Mouse (Mus musculus): ENCODE results near the gene Osbpl11. TPM values are rescaled to one million over a fixed set of nuclear protein-coding genes. Genes with fewer than 3 reads are reported as not detected.

Osbpl11 gene
- total and polyA plus RNA-seq, 2 experiments from 2014 or later, result 10.4 to 20.3 TPM

- 88% methylated on average over 6 of the region's 6 CpGs for WGBS
- peaks cover 2% of the 10 kb centered on the region; the same call in 1 of the 2 replicates for H3K4me1 ChIP-seq (ENCODE audit: control insufficient read depth, insufficient read depth)
- no peaks in the 10 kb centered on the region for H3K9me3 ChIP-seq (replicated peaks; ENCODE audit: control insufficient read depth, low read length)
- H3K4me3 ChIP-seq (ENCODE audit: low read depth, low read length), result no peak overlapping the region
- H3K9ac ChIP-seq (replicated peaks; ENCODE audit: low read depth, low read length), result no peak overlapping the region
- ATAC-seq (ENCODE audit: insufficient read depth, low read depth) (no peak), DNase-seq (ENCODE audit: low spot score) (no peak)
- peak; percentile 29 for TF ChIP-seq CTCF (IDR thresholded peaks at IDR 0.05; ENCODE audit: low read depth)
- TF ChIP-seq EP300 (IDR thresholded peaks at IDR 0.05; ENCODE audit: low read depth), result no peak
- H3K36me3 ChIP-seq (replicated peaks; ENCODE audit: control insufficient read depth, insufficient read depth, low read length), result peaks cover 43% of the 10 kb centered on the region
- no peak overlapping the region for H3K27ac ChIP-seq (ENCODE audit: low read depth)
- H3K27me3 ChIP-seq (ENCODE audit: control insufficient read depth, insufficient read depth, low read length), result no peaks in the 10 kb centered on the region
- H3K4me2 ChIP-seq (ENCODE audit: low read depth, low read length), result no peak overlapping the region
These were observed 59.3 kb downstream of the Osbpl11 start for GRCm38 (mm10) chr16:33244136-33244691.

- Histone ChIP-seq H3K4me3 (ENCODE audit: low read depth, low read length) (no peak overlapping the region), H3K9ac (replicated peaks; ENCODE audit: low read depth, low read length) (no peak overlapping the region), H3K27me3 (ENCODE audit: control insufficient read depth, insufficient read depth, low read length) (no peaks in the 10 kb centered on the region), H3K4me2 (ENCODE audit: low read depth, low read length) (no peak overlapping the region), H3K4me1 (ENCODE audit: control insufficient read depth, insufficient read depth) (peaks cover 2% of the 10 kb centered on the region; the same call in 1 of the 2 replicates), H3K27ac (ENCODE audit: low read depth) (no peak overlapping the region), H3K9me3 (replicated peaks; ENCODE audit: control insufficient read depth, low read length) (no peaks in the 10 kb centered on the region), H3K36me3 (replicated peaks; ENCODE audit: control insufficient read depth, insufficient read depth, low read length) (peaks cover 36% of the 10 kb centered on the region)
- DNase-seq (ENCODE audit: low spot score) (no peak), ATAC-seq (ENCODE audit: insufficient read depth, low read depth) (no peak)
- WGBS, result 89% methylated on average over 9 of the region's 9 CpGs
- TF ChIP-seq CTCF (IDR thresholded peaks at IDR 0.05; ENCODE audit: low read depth) (no peak), EP300 (IDR thresholded peaks at IDR 0.05; ENCODE audit: low read depth) (no peak)
These were observed 60.1 kb downstream of the Osbpl11 start for GRCm38 (mm10) chr16:33244933-33245470.

GRCm38 (mm10) chr16:33246526-33246925, 61.7 kb downstream of the Osbpl11 start:
- TF ChIP-seq CTCF (IDR thresholded peaks at IDR 0.05; ENCODE audit: low read depth) (no peak), EP300 (IDR thresholded peaks at IDR 0.05; ENCODE audit: low read depth) (no peak)
- Histone ChIP-seq H3K27me3 (ENCODE audit: control insufficient read depth, insufficient read depth, low read length) (no peaks in the 10 kb centered on the region), H3K36me3 (replicated peaks; ENCODE audit: control insufficient read depth, insufficient read depth, low read length) (peaks cover 23% of the 10 kb centered on the region), H3K4me2 (ENCODE audit: low read depth, low read length) (no peak overlapping the region), H3K9ac (replicated peaks; ENCODE audit: low read depth, low read length) (no peak overlapping the region), H3K4me1 (ENCODE audit: control insufficient read depth, insufficient read depth) (peaks cover 8% of the 10 kb centered on the region; the same call in 1 of the 2 replicates), H3K4me3 (ENCODE audit: low read depth, low read length) (no peak overlapping the region), H3K27ac (ENCODE audit: low read depth) (no peak overlapping the region), H3K9me3 (replicated peaks; ENCODE audit: control insufficient read depth, low read length) (no peaks in the 10 kb centered on the region)
- ATAC-seq (ENCODE audit: insufficient read depth, low read depth) (no peak), DNase-seq (ENCODE audit: low spot score) (no peak)
- 89% methylated on average over 5 of the region's 5 CpGs for WGBS

GRCm38 (mm10) chr16:33247006-33247405, 62.1 kb downstream of the Osbpl11 start:
- ATAC-seq (ENCODE audit: insufficient read depth, low read depth), result no peak
- Histone ChIP-seq H3K9ac (replicated peaks; ENCODE audit: low read depth, low read length) (no peak overlapping the region), H3K27ac (ENCODE audit: low read depth) (no peak overlapping the region), H3K4me1 (ENCODE audit: control insufficient read depth, insufficient read depth) (peaks cover 9% of the 10 kb centered on the region; the same call in 1 of the 2 replicates), H3K4me3 (ENCODE audit: low read depth, low read length) (no peak overlapping the region), H3K27me3 (ENCODE audit: control insufficient read depth, insufficient read depth, low read length) (no peaks in the 10 kb centered on the region), H3K4me2 (ENCODE audit: low read depth, low read length) (no peak overlapping the region), H3K36me3 (replicated peaks; ENCODE audit: control insufficient read depth, insufficient read depth, low read length) (peaks cover 18% of the 10 kb centered on the region), H3K9me3 (replicated peaks; ENCODE audit: control insufficient read depth, low read length) (no peaks in the 10 kb centered on the region)
- no peak for DNase-seq (ENCODE audit: low spot score)
- WGBS, result 78% methylated on average over 2 of the region's 2 CpGs
- no peak for TF ChIP-seq EP300 (IDR thresholded peaks at IDR 0.05; ENCODE audit: low read depth)
- no peak for TF ChIP-seq CTCF (IDR thresholded peaks at IDR 0.05; ENCODE audit: low read depth)

- Histone ChIP-seq H3K4me2 (ENCODE audit: low read depth, low read length) (peak overlapping the region; percentile 72), H3K4me1 (ENCODE audit: control insufficient read depth, insufficient read depth) (peaks cover 19% of the 10 kb centered on the region), H3K27ac (ENCODE audit: low read depth) (peak overlapping the region; percentile 88), H3K9me3 (replicated peaks; ENCODE audit: control insufficient read depth, low read length) (no peaks in the 10 kb centered on the region), H3K9ac (replicated peaks; ENCODE audit: low read depth, low read length) (peak overlapping the region; percentile 97), H3K36me3 (replicated peaks; ENCODE audit: control insufficient read depth, insufficient read depth, low read length) (no peaks in the 10 kb centered on the region), H3K4me3 (ENCODE audit: low read depth, low read length) (peak overlapping the region; percentile 96), H3K27me3 (ENCODE audit: control insufficient read depth, insufficient read depth, low read length) (no peaks in the 10 kb centered on the region)
- 15% methylated on average over 9 of the region's 9 CpGs for WGBS
- peak; percentile 39 for DNase-seq (ENCODE audit: low spot score)
- no peak for TF ChIP-seq CTCF (IDR thresholded peaks at IDR 0.05; ENCODE audit: low read depth)
- no peak for TF ChIP-seq EP300 (IDR thresholded peaks at IDR 0.05; ENCODE audit: low read depth)
- ATAC-seq (ENCODE audit: insufficient read depth, low read depth), result no peak
These were observed 65.8 kb downstream of the Osbpl11 start for GRCm38 (mm10) chr16:33250651-33251120.
